Mouse (Mus musculus) MEL (cell line): ENCODE results near the gene Rundc3a. TPM values are rescaled to one million over a fixed set of nuclear protein-coding genes. Genes with fewer than 3 reads are reported as not detected.

Source experiments
- DNase-seq: peaks from one replicate; pipeline ENCODE4 v3.0.0; 2011; ENCODE audit warnings: low read depth, low spot score
- H3K27ac ChIP-seq: 2 replicates; pipeline ENCODE4 v1.5.1; 2012; ENCODE audit warnings: low read depth, mild to moderate bottlenecking, control low read depth, low read length, moderate library complexity; ENCODE audit not compliant: control insufficient read depth
- H3K27me3 ChIP-seq, 2 experiments: fragments of 150-350 bp in 1 of 2; sonication (generic) in 1 of 2; 2 replicates each; pipeline ENCODE4 v1.6.1; 2012; ENCODE audit warnings: low read length in 2 of 2, mild to moderate bottlenecking in 2 of 2, improper control_type of control experiment in 1 of 2, moderate library complexity in 1 of 2; ENCODE audit not compliant: insufficient read depth in 2 of 2, control insufficient read depth in 1 of 2
- H3K36me3 ChIP-seq, 2 experiments: 2 replicates each; pipeline ENCODE4 v1.6.1; 2012 to 2014; ENCODE audit warnings: low read length in 2 of 2, improper control_type of control experiment in 1 of 2, inconsistent platforms in 1 of 2, mild to moderate bottlenecking in 1 of 2; ENCODE audit not compliant: insufficient read depth in 2 of 2, control insufficient read depth in 1 of 2
- H3K4me1 ChIP-seq, 2 experiments: fragments of 150-350 bp in 1 of 2; sonication (generic) in 1 of 2; 2 replicates each; pipeline ENCODE4 v1.6.1; 2012; ENCODE audit warnings: low read length in 2 of 2, improper control_type of control experiment in 1 of 2, mild to moderate bottlenecking in 1 of 2; ENCODE audit not compliant: insufficient read depth in 2 of 2, control insufficient read depth in 1 of 2
- H3K4me3 ChIP-seq, 2 experiments: fragments of 150-350 bp in 1 of 2; sonication (generic) in 1 of 2; 2 replicates each; pipeline ENCODE4 v1.5.1; 2012; ENCODE audit warnings: low read depth in 2 of 2, low read length in 2 of 2, mild to moderate bottlenecking in 2 of 2, moderate library complexity in 2 of 2, control low read depth in 1 of 2, improper control_type of control experiment in 1 of 2; ENCODE audit not compliant: control insufficient read depth in 1 of 2, insufficient read depth in 1 of 2
- H3K79me2 ChIP-seq: 2 replicates; pipeline ENCODE4 v1.6.1; 2012; ENCODE audit warnings: mild to moderate bottlenecking, low read length, moderate library complexity; ENCODE audit not compliant: control insufficient read depth, poor library complexity, insufficient read depth
- H3K9ac ChIP-seq: 2 replicates; pipeline ENCODE4 v1.6.1; 2012; ENCODE audit warnings: low read depth, mild to moderate bottlenecking, control low read depth, low read length, moderate library complexity; ENCODE audit not compliant: control insufficient read depth, poor library complexity, severe bottlenecking
- H3K9me3 ChIP-seq: fragments of 150-350 bp; sonication (generic); replicated peaks from 2 replicates; pipeline ENCODE4 v1.6.1; 2012; ENCODE audit warnings: mild to moderate bottlenecking, low read length, improper control_type of control experiment, moderate library complexity; ENCODE audit not compliant: insufficient read depth
- BHLHE40 ChIP-seq: IDR thresholded peaks from 2 replicates; pipeline ENCODE4 v1.6.1; 2012; ENCODE audit warnings: low read depth, mild to moderate bottlenecking, inconsistent platforms, low read length, improper control_type of control experiment, borderline replicate concordance
- CHD1 ChIP-seq: IDR thresholded peaks from 2 replicates; pipeline ENCODE4 v1.6.1; 2012; ENCODE audit warnings: low read depth, mild to moderate bottlenecking, inconsistent platforms, low read length, improper control_type of control experiment
- CHD2 ChIP-seq: IDR thresholded peaks from 2 replicates; pipeline ENCODE4 v1.6.1; 2011; ENCODE audit warnings: low read length, improper control_type of control experiment
- ELF1 ChIP-seq: IDR thresholded peaks from 2 replicates; pipeline ENCODE4 v1.6.1; 2014; ENCODE audit warnings: low read depth, mild to moderate bottlenecking, inconsistent platforms, low read length, improper control_type of control experiment, moderate library complexity
- EP300 ChIP-seq, 2 experiments: IDR thresholded peaks; 2 replicates each; pipeline ENCODE4 v1.6.1; 2011; ENCODE audit warnings: improper control_type of control experiment in 2 of 2, low read length in 2 of 2, low read depth in 1 of 2, mild to moderate bottlenecking in 1 of 2
- ETS1 ChIP-seq: IDR thresholded peaks from 2 replicates; pipeline ENCODE4 v1.6.1; 2012; ENCODE audit warnings: low read depth, mild to moderate bottlenecking, inconsistent platforms, low read length, improper control_type of control experiment, moderate library complexity
- GATA1 ChIP-seq: IDR thresholded peaks from 2 replicates; pipeline ENCODE4 v1.6.1; 2011; ENCODE audit warnings: low read depth, low read length, improper control_type of control experiment
- HCFC1 ChIP-seq: IDR thresholded peaks from 2 replicates; pipeline ENCODE4 v1.6.1; 2012; ENCODE audit warnings: low read depth, mild to moderate bottlenecking, inconsistent platforms, low read length, improper control_type of control experiment, moderate library complexity
- KAT2A ChIP-seq: conservative IDR thresholded peaks from 2 replicates; pipeline ENCODE4 v1.6.1; 2012; ENCODE audit warnings: low read depth, low read length, improper control_type of control experiment, inconsistent platforms
- MAX ChIP-seq: IDR thresholded peaks from 2 replicates; pipeline ENCODE4 v1.6.1; 2011; ENCODE audit warnings: low read length, improper control_type of control experiment
- MAZ ChIP-seq: IDR thresholded peaks from 2 replicates; pipeline ENCODE4 v1.6.1; 2012; ENCODE audit warnings: low read depth, mild to moderate bottlenecking, inconsistent platforms, low read length, improper control_type of control experiment
- MYC ChIP-seq: IDR thresholded peaks from 2 replicates; pipeline ENCODE4 v1.6.1; 2011; ENCODE audit warnings: low read depth, mild to moderate bottlenecking, low read length, improper control_type of control experiment, moderate library complexity
- NELFE ChIP-seq: IDR thresholded peaks from 2 replicates; pipeline ENCODE4 v1.6.1; 2011; ENCODE audit warnings: low read depth, low read length, improper control_type of control experiment
- POLR2A ChIP-seq, 2 experiments: IDR thresholded peaks; 2 replicates each; pipeline ENCODE4 v1.6.1; 2011 to 2012; ENCODE audit warnings: low read length in 2 of 2, mild to moderate bottlenecking in 2 of 2, control low read depth in 1 of 2, improper control_type of control experiment in 1 of 2, low read depth in 1 of 2, moderate library complexity in 1 of 2; ENCODE audit not compliant: control insufficient read depth in 1 of 2, insufficient read depth in 1 of 2, poor library complexity in 1 of 2
- POLR2AphosphoS2 ChIP-seq: IDR thresholded peaks from 2 replicates; pipeline ENCODE4 v1.6.1; 2011; ENCODE audit warnings: low read length, improper control_type of control experiment
- RAD21 ChIP-seq: IDR thresholded peaks from 2 replicates; pipeline ENCODE4 v1.6.1; 2011; ENCODE audit warnings: mild to moderate bottlenecking, low read depth, low read length, improper control_type of control experiment
- RCOR1 ChIP-seq: IDR thresholded peaks from 2 replicates; pipeline ENCODE4 v1.6.1; 2012; ENCODE audit warnings: low read depth, mild to moderate bottlenecking, inconsistent platforms, low read length, improper control_type of control experiment
- SIN3A ChIP-seq: IDR thresholded peaks from 2 replicates; pipeline ENCODE4 v1.6.1; 2012; ENCODE audit warnings: low read length, improper control_type of control experiment, inconsistent platforms
- SMC3 ChIP-seq: IDR thresholded peaks from 2 replicates; pipeline ENCODE4 v1.6.1; 2011; ENCODE audit warnings: low read depth, low read length, improper control_type of control experiment
- TAL1 ChIP-seq: IDR thresholded peaks from 2 replicates; pipeline ENCODE4 v1.6.1; 2012; ENCODE audit warnings: mild to moderate bottlenecking, inconsistent platforms, low read length, moderate library complexity, mixed read lengths
- TBP ChIP-seq: IDR thresholded peaks from 2 replicates; pipeline ENCODE4 v1.8.0; 2011; ENCODE audit warnings: low read depth, low read length, improper control_type of control experiment
- USF2 ChIP-seq, 2 experiments: IDR thresholded peaks; 2 replicates each; pipeline ENCODE4 v1.6.1; 2011 to 2012; ENCODE audit warnings: improper control_type of control experiment in 2 of 2, low read length in 2 of 2, borderline replicate concordance in 1 of 2, inconsistent platforms in 1 of 2, low read depth in 1 of 2, mild to moderate bottlenecking in 1 of 2; ENCODE audit not compliant: insufficient read depth in 1 of 2
- ZNF384 ChIP-seq: IDR thresholded peaks from 2 replicates; pipeline ENCODE4 v1.6.1; 2012; ENCODE audit warnings: low read depth, mild to moderate bottlenecking, inconsistent platforms, low read length, improper control_type of control experiment
- polyA plus RNA-seq, 2 experiments: library from polyadenylated mRNA; stranded (reverse) in 1 of 2; unstranded in 1 of 2; fragments of >175 nt in 1 of 2; fragments of >200 nt in 1 of 2; gene quantifications; 2 replicates each; pipeline versions ENCODE4 v1.2.1 to v1.2.4; 2012; ENCODE audit warnings: low replicate concordance in 2 of 2, low read depth in 1 of 2; ENCODE audit not compliant: insufficient read length in 2 of 2, insufficient read depth in 1 of 2, missing spikeins in 1 of 2
- total RNA-seq: library from RNA; depleted of rRNA; stranded (reverse); fragments of 300-350 nt; gene quantifications from 2 replicates; pipeline ENCODE4 v1.2.3, GENCODE M21; 2012

The Rundc3a gene
- total and polyA plus RNA-seq, 3 experiments, result 0.39 to 2.1 TPM; not detected in 1

DNA sequence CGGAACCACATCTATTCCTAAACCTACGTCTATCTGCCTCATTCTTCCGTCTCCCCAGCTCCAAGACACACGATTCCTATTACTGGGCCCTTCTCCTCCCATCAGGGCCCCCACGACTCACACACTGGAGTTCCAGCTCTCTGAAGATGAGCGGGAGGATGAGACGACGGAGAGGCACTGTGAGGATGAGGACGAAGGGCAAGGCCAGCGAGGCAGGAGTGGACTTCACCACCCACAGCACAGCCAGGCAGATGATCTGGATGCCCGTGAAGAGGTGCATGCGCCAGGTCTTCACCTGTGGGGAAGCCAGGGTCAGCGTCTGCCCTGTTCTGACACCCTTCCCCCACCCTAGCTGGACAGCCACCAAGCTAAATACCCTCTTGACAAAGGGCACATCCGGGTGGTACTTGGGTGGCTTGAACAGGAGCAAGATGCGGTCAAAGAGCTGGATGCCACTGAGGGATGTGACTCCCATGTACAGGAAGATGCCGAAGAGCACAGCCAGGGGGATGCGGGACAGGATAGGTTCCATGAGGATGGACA is 42.2 kb upstream of the Rundc3a start:
- DNase-seq, result no peak
- Histone ChIP-seq H3K9me3 (no peaks in the 10 kb centered on the region), H3K79me2 (no peaks in the 10 kb centered on the region), H3K36me3 (no peaks in the 10 kb centered on the region), H3K4me1 (peaks cover 0 to 4% of the 10 kb centered on the region in 2 experiments; a peak in 1 of 4 replicates), H3K27me3 (peaks cover 3 to 14% of the 10 kb centered on the region in 2 experiments; a peak in 3 of 4 replicates), H3K27ac (no peak overlapping the region), H3K4me3 (no peak overlapping the region), H3K9ac (no peak overlapping the region)
- TF ChIP-seq CHD2, result no peak
- TF ChIP-seq CHD1, result no peak
- no peak for TF ChIP-seq GATA1
- no peak for TF ChIP-seq RAD21
- no peak for TF ChIP-seq RCOR1
- TF ChIP-seq TBP, result no peak
- no peak for TF ChIP-seq SIN3A
- no peak for TF ChIP-seq TAL1
- no peak for TF ChIP-seq MAX
- TF ChIP-seq EP300 (IDR thresholded peaks at IDR 0.05; ENCODE audit: low read depth in 1 of 2, low read length in 2 of 2), result no peak
- TF ChIP-seq NELFE, result no peak
- no peak for TF ChIP-seq SMC3
- no peak for TF ChIP-seq ETS1
- TF ChIP-seq KAT2A, result no peak
- no peak for TF ChIP-seq POLR2AphosphoS2

GRCm38 (mm10) chr11:102352378-102352777 is 40.8 kb upstream of the Rundc3a start:
- no peak for DNase-seq
- no peak overlapping the region for H3K9ac ChIP-seq
- no peak for TF ChIP-seq MAZ
- TF ChIP-seq GATA1, result no peak
- TF ChIP-seq RAD21, result no peak
- TF ChIP-seq USF2 (IDR thresholded peaks at IDR 0.05; ENCODE audit: borderline replicate concordance in 1 of 2, insufficient read depth in 1 of 2, low read depth in 1 of 2, low read length in 2 of 2), result no peak
- TF ChIP-seq TBP, result no peak
- no peak for TF ChIP-seq ELF1
- no peak for TF ChIP-seq HCFC1
- no peak for TF ChIP-seq ZNF384
- TF ChIP-seq MYC, result no peak
- TF ChIP-seq BHLHE40, result no peak
- no peak for TF ChIP-seq POLR2A (IDR thresholded peaks at IDR 0.05; ENCODE audit: control insufficient read depth in 1 of 2, insufficient read depth in 1 of 2, low read depth in 1 of 2, low read length in 2 of 2, poor library complexity in 1 of 2)
- TF ChIP-seq, all 39 proteins: peak for 0
- Histone ChIP-seq H3K9me3 (no peaks in the 10 kb centered on the region), H3K79me2 (no peaks in the 10 kb centered on the region), H3K36me3 (no peaks in the 10 kb centered on the region), H3K27ac (no peak overlapping the region), H3K27me3 (peaks cover 0 to 12% of the 10 kb centered on the region in 2 experiments; a peak in 3 of 4 replicates), H3K4me3 (no peak overlapping the region), H3K4me1 (peaks cover 0 to 4% of the 10 kb centered on the region in 2 experiments; a peak in 1 of 4 replicates)
